Mouse (Mus musculus) CH12.LX (cell line): ENCODE data around the gene Lamtor3. TPM values are rescaled to one million over a fixed set of nuclear protein-coding genes. Genes with fewer than 3 reads are reported as not detected.

Source experiments
- DNase-seq: peaks from one replicate; pipeline ENCODE4 v3.0.0-alpha.2; 2013; ENCODE audit errors: extremely low read depth
- H3K27ac ChIP-seq: 2 replicates; pipeline ENCODE4 v1.5.1; 2012; ENCODE audit warnings: low read depth, mild to moderate bottlenecking, control low read depth, moderate library complexity; ENCODE audit not compliant: insufficient read depth
- H3K27me3 ChIP-seq: replicated peaks from 2 replicates; pipeline ENCODE3; 2012; ENCODE audit warnings: inconsistent platforms
- H3K36me3 ChIP-seq, 2 experiments: replicated peaks in 1 of 2; 2 replicates each; pipeline versions ENCODE3 to v1.6.1; 2012; ENCODE audit warnings: inconsistent platforms in 1 of 2, low read length in 1 of 2, mild to moderate bottlenecking in 1 of 2, mixed read lengths in 1 of 2, moderate library complexity in 1 of 2; ENCODE audit not compliant: control insufficient read depth in 1 of 2, insufficient read depth in 1 of 2
- H3K4me1 ChIP-seq, 2 experiments: 2 replicates each; pipeline ENCODE4 v1.6.1; 2012; ENCODE audit warnings: inconsistent platforms in 1 of 2, moderate library complexity in 1 of 2; ENCODE audit not compliant: insufficient read depth in 2 of 2, control insufficient read depth in 1 of 2
- H3K4me2 ChIP-seq: 2 replicates; pipeline ENCODE4 v1.6.1; 2012; ENCODE audit warnings: low read depth, mild to moderate bottlenecking, control low read depth; ENCODE audit not compliant: poor library complexity, insufficient read depth, severe bottlenecking
- H3K4me3 ChIP-seq, 3 experiments: fragments of 150-350 bp in 1 of 3; sonication (generic) in 1 of 3; replicated peaks in 1 of 3; 2 replicates each; pipeline versions ENCODE3 to v1.5.1; 2011 to 2012; ENCODE audit warnings: low read depth in 2 of 3, low read length in 2 of 3, mild to moderate bottlenecking in 2 of 3, moderate library complexity in 2 of 3, control low read depth in 1 of 3, improper control_type of control experiment in 1 of 3, inconsistent platforms in 1 of 3, mixed read lengths in 1 of 3; ENCODE audit not compliant: poor library complexity in 1 of 3
- H3K79me2 ChIP-seq: replicated peaks from 2 replicates; pipeline ENCODE4 v1.6.1; 2012; ENCODE audit warnings: mild to moderate bottlenecking, moderate library complexity; ENCODE audit not compliant: control insufficient read depth, poor library complexity, insufficient read depth, severe bottlenecking; ENCODE audit errors: extremely low read depth
- H3K9ac ChIP-seq: 2 replicates; pipeline ENCODE4 v1.6.1; 2012; ENCODE audit warnings: low read depth, mild to moderate bottlenecking, control low read depth, moderate library complexity; ENCODE audit not compliant: insufficient read depth
- H3K9me3 ChIP-seq: replicated peaks from 2 replicates; pipeline ENCODE3; 2012; ENCODE audit warnings: low read length, inconsistent platforms, mixed read lengths
- BHLHE40 ChIP-seq: IDR thresholded peaks from 2 replicates; pipeline ENCODE4 v1.6.1; 2011; ENCODE audit warnings: mild to moderate bottlenecking, low read depth, low read length, improper control_type of control experiment
- CHD1 ChIP-seq: IDR thresholded peaks from 2 replicates; pipeline ENCODE4 v1.6.1; 2012; ENCODE audit warnings: low read depth, low read length, improper control_type of control experiment, inconsistent platforms
- CHD2 ChIP-seq: IDR thresholded peaks from 2 replicates; pipeline ENCODE4 v1.6.1; 2011; ENCODE audit warnings: low read length, improper control_type of control experiment
- E2F4 ChIP-seq: IDR thresholded peaks from 2 replicates; pipeline ENCODE4 v1.6.1; 2011; ENCODE audit warnings: low read depth, low read length, improper control_type of control experiment; ENCODE audit not compliant: insufficient replicate concordance
- ELF1 ChIP-seq: IDR thresholded peaks from 2 replicates; pipeline ENCODE4 v1.6.1; 2014; ENCODE audit warnings: low read depth, mild to moderate bottlenecking, inconsistent platforms, low read length, improper control_type of control experiment
- EP300 ChIP-seq: IDR thresholded peaks from 2 replicates; pipeline ENCODE4 v1.6.1; 2011; ENCODE audit warnings: low read length, improper control_type of control experiment
- ETS1 ChIP-seq: conservative IDR thresholded peaks from 2 replicates; pipeline ENCODE4 v1.6.1; 2012; ENCODE audit warnings: low read depth, mild to moderate bottlenecking, inconsistent platforms, low read length, improper control_type of control experiment, moderate library complexity
- GABPA ChIP-seq: IDR thresholded peaks from 2 replicates; pipeline ENCODE4 v1.6.1; 2012; ENCODE audit warnings: low read depth, low read length, improper control_type of control experiment, inconsistent platforms; ENCODE audit not compliant: insufficient replicate concordance
- HCFC1 ChIP-seq: IDR thresholded peaks from 2 replicates; pipeline ENCODE4 v1.6.1; 2012; ENCODE audit warnings: low read depth, mild to moderate bottlenecking, inconsistent platforms, low read length, improper control_type of control experiment
- IRF4 ChIP-seq: IDR thresholded peaks from 2 replicates; pipeline ENCODE4 v1.6.1; 2014; ENCODE audit warnings: low read depth, mild to moderate bottlenecking, inconsistent platforms, low read length, improper control_type of control experiment
- JUN ChIP-seq: IDR thresholded peaks from 2 replicates; pipeline ENCODE4 v1.6.1; 2011; ENCODE audit warnings: low read depth, mild to moderate bottlenecking, low read length, improper control_type of control experiment, moderate library complexity; ENCODE audit not compliant: insufficient read depth
- JUND ChIP-seq: conservative IDR thresholded peaks from 2 replicates; pipeline ENCODE4 v1.6.1; 2011; ENCODE audit warnings: low read depth, low read length, improper control_type of control experiment
- MAFK ChIP-seq: IDR thresholded peaks from 2 replicates; pipeline ENCODE4 v1.6.1; 2011; ENCODE audit warnings: low read length, improper control_type of control experiment; ENCODE audit not compliant: insufficient replicate concordance
- MAX ChIP-seq: IDR thresholded peaks from 2 replicates; pipeline ENCODE4 v1.6.1; 2011; ENCODE audit warnings: low read length, improper control_type of control experiment
- MAZ ChIP-seq: IDR thresholded peaks from 2 replicates; pipeline ENCODE4 v1.6.1; 2012; ENCODE audit warnings: low read depth, mild to moderate bottlenecking, inconsistent platforms, low read length, improper control_type of control experiment, moderate library complexity
- MXI1 ChIP-seq: IDR thresholded peaks from 2 replicates; pipeline ENCODE4 v1.6.1; 2011; ENCODE audit warnings: mild to moderate bottlenecking, low read depth, low read length, improper control_type of control experiment
- MYC ChIP-seq: IDR thresholded peaks from 2 replicates; pipeline ENCODE4 v1.6.1; 2011; ENCODE audit warnings: low read depth, mild to moderate bottlenecking, improper control_type of control experiment, low read length
- NELFE ChIP-seq: IDR thresholded peaks from 2 replicates; pipeline ENCODE4 v1.6.1; 2011; ENCODE audit warnings: low read depth, low read length, improper control_type of control experiment
- NRF1 ChIP-seq: IDR thresholded peaks from 2 replicates; pipeline ENCODE4 v1.6.1; 2014; ENCODE audit warnings: low read depth, mild to moderate bottlenecking, inconsistent platforms, low read length, improper control_type of control experiment, moderate library complexity
- POLR2A ChIP-seq: IDR thresholded peaks from 2 replicates; pipeline ENCODE4 v1.6.1; 2011; ENCODE audit warnings: low read depth, mild to moderate bottlenecking, improper control_type of control experiment, low read length
- POLR2AphosphoS2 ChIP-seq: IDR thresholded peaks from 2 replicates; pipeline ENCODE4 v1.6.1; 2011; ENCODE audit warnings: low read depth, low read length, improper control_type of control experiment
- RAD21 ChIP-seq: IDR thresholded peaks from 2 replicates; pipeline ENCODE4 v1.6.1; 2011; ENCODE audit warnings: low read depth, mild to moderate bottlenecking, low read length, improper control_type of control experiment, moderate library complexity
- RCOR1 ChIP-seq: conservative IDR thresholded peaks from 2 replicates; pipeline ENCODE4 v1.6.1; 2012; ENCODE audit warnings: low read depth, mild to moderate bottlenecking, inconsistent platforms, low read length, improper control_type of control experiment
- SIN3A ChIP-seq: IDR thresholded peaks from 2 replicates; pipeline ENCODE4 v1.6.1; 2012; ENCODE audit warnings: low read length, improper control_type of control experiment, inconsistent platforms
- SMC3 ChIP-seq: IDR thresholded peaks from 2 replicates; pipeline ENCODE4 v1.6.1; 2011; ENCODE audit warnings: low read depth, low read length, improper control_type of control experiment
- TBP ChIP-seq: conservative IDR thresholded peaks from 2 replicates; pipeline ENCODE4 v1.6.1; 2011; ENCODE audit warnings: low read depth, low read length, improper control_type of control experiment
- TCF12 ChIP-seq: IDR thresholded peaks from 2 replicates; pipeline ENCODE4 v1.6.1; 2014; ENCODE audit warnings: low read depth, mild to moderate bottlenecking, inconsistent platforms, low read length, improper control_type of control experiment
- UBTF ChIP-seq: IDR thresholded peaks from 2 replicates; pipeline ENCODE4 v1.6.1; 2012; ENCODE audit warnings: low read depth, mild to moderate bottlenecking, inconsistent platforms, low read length, improper control_type of control experiment, moderate library complexity
- USF1 ChIP-seq: IDR thresholded peaks from 2 replicates; pipeline ENCODE4 v1.6.1; 2014; ENCODE audit warnings: low read depth, mild to moderate bottlenecking, inconsistent platforms, low read length, improper control_type of control experiment
- USF2 ChIP-seq: conservative IDR thresholded peaks from 2 replicates; pipeline ENCODE4 v1.6.1; 2011; ENCODE audit warnings: low read depth, low read length, improper control_type of control experiment
- ZC3H11A ChIP-seq: IDR thresholded peaks from 2 replicates; pipeline ENCODE4 v1.6.1; 2012; ENCODE audit warnings: low read depth, mild to moderate bottlenecking, inconsistent platforms, low read length, improper control_type of control experiment
- ZKSCAN1 ChIP-seq: IDR thresholded peaks from 2 replicates; pipeline ENCODE4 v1.6.1; 2012; ENCODE audit warnings: low read depth, inconsistent platforms, low read length, improper control_type of control experiment, borderline replicate concordance
- ZMIZ1 ChIP-seq: IDR thresholded peaks from 2 replicates; pipeline ENCODE4 v1.6.1; 2012; ENCODE audit warnings: low read depth, mild to moderate bottlenecking, inconsistent platforms, low read length, improper control_type of control experiment
- dilution Hi-C: fragments of 300-500 bp; cut with MboI; formaldehyde crosslinking; loops from 2 replicates; pipeline ENCODE4 v1.14.3; 2020; ENCODE audit warnings: low sequenced_read_pairs; ENCODE audit not compliant: extremely low pct_unique_long_range_greater_than_20kb, extremely low pct_ligation_motif_present
- in situ Hi-C: fragments of 300-500 bp; cut with MboI; formaldehyde crosslinking; loops from 3 replicates; pipeline ENCODE4 v1.14.3; 2019; ENCODE audit warnings: low sequenced_read_pairs, low pct_ligation_motif_present, low pct_unique_long_range_greater_than_20kb, mixed read lengths
- polyA plus RNA-seq: library from polyadenylated mRNA; unstranded; fragments of >175 nt; gene quantifications from 2 replicates; pipeline ENCODE4 v1.2.1, GENCODE M21; 2012; ENCODE audit warnings: low read depth; ENCODE audit not compliant: insufficient read length
- total RNA-seq, 2 experiments: library from RNA; depleted of rRNA; stranded (reverse); fragments of 300-350 nt in 1 of 2; fragments of >200 nt in 1 of 2; gene quantifications; 2 replicates each; pipeline ENCODE4 v1.2.3; 2012 to 2014

Gene Lamtor3
- total and polyA plus RNA-seq, 3 experiments = 146 to 245 (median 147) TPM

- H3K9me3 ChIP-seq = no peaks in the 10 kb centered on the region
- H3K27ac ChIP-seq = no peak overlapping the region
- no peak overlapping the region for H3K4me3 ChIP-seq
- no peak overlapping the region for H3K9ac ChIP-seq
- H3K79me2 ChIP-seq = no peaks in the 10 kb centered on the region
- dilution Hi-C loops (no loop called here), in situ Hi-C loops (no loop called here)
- peak; percentile 53; the same call in 1 of the 2 replicates for TF ChIP-seq TCF12
- TF ChIP-seq POLR2AphosphoS2 = no peak
- 0 out of 2 replicates have a peak, but pooled peaks have one; percentile 22 for TF ChIP-seq SIN3A
- peak; percentile 47 for DNase-seq
- H3K4me2 ChIP-seq = no peak overlapping the region
- peaks cover 70 to 91% of the 10 kb centered on the region in 2 experiments for H3K36me3 ChIP-seq
- H3K27me3 ChIP-seq = no peaks in the 10 kb centered on the region
- H3K4me1 ChIP-seq = peaks cover 6 to 39% of the 10 kb centered on the region in 2 experiments; a peak in 3 of 4 replicates
These were observed 14.4 kb downstream of the Lamtor3 start for GRCm38 (mm10) chr3:137932748-137933147.

- Histone ChIP-seq H3K27ac (no peak overlapping the region), H3K4me3 (no peak overlapping the region), H3K79me2 (no peaks in the 10 kb centered on the region), H3K4me2 (no peak overlapping the region), H3K4me1 (peaks cover 6 to 44% of the 10 kb centered on the region in 2 experiments; a peak in 3 of 4 replicates), H3K9me3 (no peaks in the 10 kb centered on the region), H3K27me3 (no peaks in the 10 kb centered on the region), H3K36me3 (peaks cover 75 to 94% of the 10 kb centered on the region in 2 experiments), H3K9ac (no peak overlapping the region)
- DNase-seq = peak; percentile 42
- in situ Hi-C loops (no loop called here), dilution Hi-C loops (no loop called here)
- no peak; the same call in 1 of the 2 replicates for TF ChIP-seq MAFK
- TF ChIP-seq UBTF = no peak
- no peak for TF ChIP-seq MXI1
- no peak for TF ChIP-seq TCF12
- 0 out of 2 replicates have a peak, but pooled peaks have one; percentile 7 for TF ChIP-seq ELF1
- TF ChIP-seq ZKSCAN1 = no peak
- no peak for TF ChIP-seq RAD21
- TF ChIP-seq SIN3A = peak; percentile 60
- TF ChIP-seq HCFC1 = no peak
- no peak for TF ChIP-seq MYC
- peak; percentile 80 for TF ChIP-seq IRF4
- TF ChIP-seq E2F4 = no peak
- TF ChIP-seq ZC3H11A = no peak
- no peak for TF ChIP-seq BHLHE40
- TF ChIP-seq EP300 = peak; percentile 79
- no peak for TF ChIP-seq CHD2
- TF ChIP-seq ZMIZ1 = no peak
- peak; percentile 51 for TF ChIP-seq JUN
- no peak for TF ChIP-seq TBP
- peak; percentile 67; the same call in 1 of the 2 replicates for TF ChIP-seq RCOR1
- no peak for TF ChIP-seq SMC3
- no peak for TF ChIP-seq POLR2AphosphoS2
- TF ChIP-seq JUND = peak; percentile 60; the same call in 1 of the 2 replicates
- no peak for TF ChIP-seq NELFE
- peak; percentile 59 for TF ChIP-seq ETS1
- no peak for TF ChIP-seq MAX
- TF ChIP-seq USF2 = no peak
- no peak for TF ChIP-seq CHD1
- no peak for TF ChIP-seq GABPA
- TF ChIP-seq NRF1 = no peak
- 0 out of 2 replicates have a peak, but pooled peaks have one; percentile 31 for TF ChIP-seq MAZ
- TF ChIP-seq POLR2A = no peak; the same call in 1 of the 2 replicates
- no peak for TF ChIP-seq USF1
These were observed 15.7 kb downstream of the Lamtor3 start for GRCm38 (mm10) chr3:137933986-137934385.
